Mouse (Mus musculus) retina, postnatal 7 days (tissue): ENCODE data around the gene Ccnb2.
"Not testable (repeated sequence)": the region's sequence is repeated elsewhere in the genome, so short reads cannot be mapped to it uniquely, and the experiment has no call there.

Experiments used
- DNase-seq: peaks from one replicate; pipeline ENCODE4 v3.0.0-alpha.2; 2012; ENCODE audit warnings: low read depth, low spot score

Ccnb2 gene

GRCm38 (mm10) chr9:70421257-70422056 is at the start of gene Ccnb2:
Gene Ccnb2, minus strand, starts transcription at chr9:70421547.
- peak; percentile 70 for DNase-seq

- DNase-seq, result not testable (repeated sequence)
These were observed 41.7 kb upstream of the Ccnb2 start for GRCm38 (mm10) chr9:70463091-70463490.

GRCm38 (mm10) chr9:70452371-70452770 is 31.0 kb upstream of the Ccnb2 start:
- no peak for DNase-seq

- DNase-seq, result no peak
These were observed 27.7 kb upstream of the Ccnb2 start for GRCm38 (mm10) chr9:70449072-70449471.

GRCm38 (mm10) chr9:70439959-70440358 is 18.6 kb upstream of the Ccnb2 start:
- DNase-seq, result no peak

GRCm38 (mm10) chr9:70422661-70423060 is 1.3 kb upstream of the Ccnb2 start:
- no peak for DNase-seq

- no peak for DNase-seq
These were observed 4.9 kb downstream of the Ccnb2 start for GRCm38 (mm10) chr9:70416412-70416811.

GRCm38 (mm10) chr9:70413038-70413437 is 8.3 kb downstream of the Ccnb2 start:
- no peak for DNase-seq

GRCm38 (mm10) chr9:70410668-70411067 is 10.7 kb downstream of the Ccnb2 start:
- no peak for DNase-seq

- DNase-seq, result no peak
These were observed 11.6 kb downstream of the Ccnb2 start for GRCm38 (mm10) chr9:70409743-70410142.

GRCm38 (mm10) chr9:70408791-70409190 is 12.6 kb downstream of the Ccnb2 start:
- DNase-seq, result no peak

- DNase-seq, result no peak
These were observed 14.8 kb downstream of the Ccnb2 start for GRCm38 (mm10) chr9:70406596-70406995.

- no peak for DNase-seq
These were observed 19.3 kb downstream of the Ccnb2 start for GRCm38 (mm10) chr9:70401937-70402539.

GRCm38 (mm10) chr9:70396083-70396482 is 25.3 kb downstream of the Ccnb2 start:
- no peak for DNase-seq

- DNase-seq, result no peak
These were observed 25.7 kb downstream of the Ccnb2 start for GRCm38 (mm10) chr9:70395617-70396016.

GRCm38 (mm10) chr9:70392563-70392907 is 28.8 kb downstream of the Ccnb2 start:
- peak; percentile 48 for DNase-seq

- no peak for DNase-seq
These were observed 29.4 kb downstream of the Ccnb2 start for GRCm38 (mm10) chr9:70391660-70392562.

- no peak for DNase-seq
These were observed 30.3 kb downstream of the Ccnb2 start for GRCm38 (mm10) chr9:70391042-70391441.

GRCm38 (mm10) chr9:70389548-70389947 is 31.8 kb downstream of the Ccnb2 start:
- no peak for DNase-seq

GRCm38 (mm10) chr9:70387410-70388119 is 33.8 kb downstream of the Ccnb2 start:
- no peak for DNase-seq

- DNase-seq, result no peak
These were observed 36.2 kb downstream of the Ccnb2 start for GRCm38 (mm10) chr9:70384958-70385728.
